Mouse (Mus musculus): Measurements from ENCODE around the gene Hoxb8. TPM values are rescaled to one million over a fixed set of nuclear protein-coding genes. Genes with fewer than 3 reads are reported as not detected.

The Hoxb8 gene
- polyA plus RNA-seq, 1 experiment: not detected

DNA sequence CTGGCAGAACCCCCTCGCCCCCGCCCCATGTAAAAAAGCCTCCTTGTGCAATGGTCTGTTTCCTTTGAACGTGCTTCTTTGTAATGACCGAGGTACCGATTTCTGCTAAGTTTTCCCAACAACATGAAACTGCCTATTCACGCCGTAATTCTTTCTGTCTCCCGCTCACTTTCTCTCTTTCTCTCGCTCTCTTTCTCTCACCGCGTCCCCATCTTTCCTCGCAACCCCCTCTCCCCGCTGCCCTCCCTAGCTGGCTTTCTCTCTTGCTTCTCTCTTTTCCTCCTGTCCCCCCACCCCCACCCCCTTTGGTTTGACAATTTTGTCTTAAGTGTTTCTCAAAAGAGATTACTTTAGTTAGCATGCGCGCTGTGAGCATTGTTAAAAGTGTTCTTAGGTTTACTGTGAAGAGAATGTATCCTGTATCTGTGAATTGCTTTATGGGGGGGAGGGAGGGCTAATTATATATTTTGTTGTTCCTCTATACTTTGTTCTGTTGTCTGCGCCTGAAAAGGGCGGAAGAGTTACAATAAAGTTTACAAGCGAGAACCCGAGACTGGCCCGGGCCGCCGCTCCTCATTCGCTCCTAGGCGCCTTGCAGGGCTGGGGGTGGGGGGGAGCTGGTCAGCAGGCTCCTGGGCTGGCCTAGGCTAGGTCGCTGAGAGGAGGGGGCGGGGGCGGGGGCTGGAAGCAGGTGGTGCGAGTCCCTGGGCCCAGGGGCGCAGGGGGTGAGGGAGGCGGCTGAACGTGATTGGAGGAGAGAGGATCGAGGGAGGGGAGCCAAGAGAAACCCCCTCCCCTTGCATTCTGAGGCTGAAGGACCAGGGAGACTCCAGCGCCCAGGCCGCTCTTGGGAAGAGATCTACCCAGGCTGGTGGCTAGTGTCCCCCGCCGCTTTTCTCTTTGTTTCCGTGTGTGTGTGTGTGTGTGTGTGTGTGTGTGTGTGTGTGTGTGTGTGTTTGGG is 3.3 kb downstream of the Hoxb8 start:
- H3K4me1 ChIP-seq (ENCODE audit: control insufficient read depth, insufficient read depth, low read length): peaks cover 5% of the 10 kb centered on the region; the same call in 1 of the 2 replicates
- TF ChIP-seq POLR2A (IDR thresholded peaks at IDR 0.05; ENCODE audit: borderline replicate concordance, low read depth, low read length) (no peak), CTCF (IDR thresholded peaks at IDR 0.05; ENCODE audit: low read depth, low read length) (no peak)
- H3K4me3 ChIP-seq (ENCODE audit: insufficient read depth, low read length): peak overlapping the region; percentile 30
- no peak overlapping the region for H3K27ac ChIP-seq (ENCODE audit: insufficient read depth, low read depth, low read length)

DNA sequence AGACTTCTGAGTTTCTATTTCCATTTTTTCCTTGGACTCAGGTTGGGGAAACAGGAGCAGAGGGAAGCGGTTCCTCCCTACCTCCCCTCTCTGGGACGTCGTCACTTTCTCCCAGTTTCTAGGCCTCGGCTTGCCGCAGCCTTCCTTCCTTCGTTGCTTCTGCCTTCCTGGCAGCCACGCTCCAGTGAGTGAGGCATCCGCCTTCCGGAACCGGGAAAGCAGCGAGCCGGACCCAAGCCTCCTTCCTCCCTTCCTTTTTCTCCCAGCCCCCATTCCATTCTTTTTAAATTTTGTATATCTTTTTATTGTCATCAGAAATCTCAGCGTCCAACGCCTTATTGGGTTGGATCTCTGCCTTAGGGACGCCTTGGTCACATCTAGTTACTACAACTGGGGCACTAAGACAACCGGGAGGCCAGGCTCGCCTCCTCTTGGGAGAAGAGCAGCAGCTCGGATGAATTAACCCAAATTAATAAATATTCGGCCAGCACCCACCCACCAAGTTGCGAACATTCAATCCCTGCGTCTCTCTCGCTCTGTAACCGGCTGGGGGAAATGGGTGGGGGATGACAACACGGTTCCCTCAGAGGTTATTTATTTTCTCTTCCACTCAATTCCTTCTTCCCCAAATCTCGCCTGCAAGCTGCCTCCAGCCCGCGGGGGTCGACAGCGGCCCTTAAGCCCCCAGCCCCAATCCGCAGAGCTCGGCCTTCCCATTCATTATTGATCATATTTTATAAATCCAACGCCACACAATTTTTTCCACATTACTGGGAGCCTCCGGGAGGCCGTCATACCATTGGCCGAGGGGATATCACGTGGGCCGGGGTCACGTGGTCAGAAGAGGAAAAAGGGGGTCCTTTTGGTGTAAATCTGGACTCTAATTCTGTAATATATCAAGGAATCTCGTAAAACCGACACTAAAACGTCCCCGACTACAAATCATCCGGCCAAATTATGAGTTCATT is 4.3 kb downstream of the Hoxb8 start, which contains the start of gene Hoxb7:
Gene Hoxb7 (plus strand): TSS at position 853 of the 968 bp plus-strand sequence.
- H3K4me1 ChIP-seq (ENCODE audit: control insufficient read depth, insufficient read depth, low read length): peaks cover 5% of the 10 kb centered on the region; the same call in 1 of the 2 replicates
- peak within 1 kb of the TSS; percentile 52 for H3K4me3 ChIP-seq (ENCODE audit: insufficient read depth, low read length)

DNA sequence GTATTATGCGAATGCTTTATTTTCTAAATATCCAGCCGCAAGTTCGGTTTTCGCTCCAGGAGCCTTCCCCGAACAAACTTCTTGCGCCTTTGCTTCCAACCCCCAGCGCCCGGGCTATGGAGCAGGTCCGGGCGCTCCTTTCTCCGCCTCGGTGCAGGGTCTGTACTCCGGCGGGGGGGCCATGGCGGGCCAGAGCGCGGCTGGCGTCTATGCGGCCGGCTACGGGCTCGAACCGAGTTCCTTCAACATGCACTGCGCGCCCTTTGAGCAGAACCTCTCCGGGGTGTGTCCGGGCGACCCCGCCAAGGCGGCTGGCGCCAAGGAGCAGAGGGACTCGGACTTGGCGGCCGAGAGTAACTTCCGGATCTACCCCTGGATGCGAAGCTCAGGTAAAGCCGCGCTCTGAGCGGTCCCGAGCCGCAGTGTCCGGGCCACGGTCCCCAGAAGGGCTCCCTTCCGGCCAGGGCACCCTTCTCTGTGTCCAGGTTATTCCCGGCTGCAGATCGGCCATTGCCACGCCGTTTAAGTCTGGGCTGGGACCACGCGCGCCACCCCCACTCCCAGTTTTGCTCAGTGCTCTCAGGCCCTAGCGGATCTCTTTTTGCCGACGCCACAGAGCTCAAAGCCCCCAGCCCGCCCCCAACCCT is 5.2 kb downstream of the Hoxb8 start:
- Histone ChIP-seq H3K4me1 (ENCODE audit: control insufficient read depth, insufficient read depth, low read length) (peaks cover 5% of the 10 kb centered on the region; the same call in 1 of the 2 replicates), H3K4me3 (ENCODE audit: insufficient read depth, low read length) (peak overlapping the region; percentile 52), H3K27ac (ENCODE audit: insufficient read depth, low read depth, low read length) (no peak overlapping the region)
- TF ChIP-seq POLR2A (IDR thresholded peaks at IDR 0.05; ENCODE audit: borderline replicate concordance, low read depth, low read length) (no peak), CTCF (IDR thresholded peaks at IDR 0.05; ENCODE audit: low read depth, low read length) (no peak)

More for the DNA sequence above, 4.3 kb downstream of the Hoxb8 start, which contains the start of gene Hoxb7:
- no peak within 1 kb of the TSS for H3K27ac ChIP-seq (ENCODE audit: insufficient read depth, low read depth, low read length)
- TF ChIP-seq POLR2A (IDR thresholded peaks at IDR 0.05; ENCODE audit: borderline replicate concordance, low read depth, low read length): no peak
- TF ChIP-seq CTCF (IDR thresholded peaks at IDR 0.05; ENCODE audit: low read depth, low read length): no peak

- H3K4me3 ChIP-seq (ENCODE audit: insufficient read depth, low read length): no peak overlapping the region
- TF ChIP-seq POLR2A (IDR thresholded peaks at IDR 0.05; ENCODE audit: borderline replicate concordance, low read depth, low read length): no peak
- TF ChIP-seq CTCF (IDR thresholded peaks at IDR 0.05; ENCODE audit: low read depth, low read length): no peak
- no peak overlapping the region for H3K27ac ChIP-seq (ENCODE audit: insufficient read depth, low read depth, low read length)
- H3K4me1 ChIP-seq (ENCODE audit: control insufficient read depth, insufficient read depth, low read length): peaks cover 5% of the 10 kb centered on the region; the same call in 1 of the 2 replicates
Observed at GRCm38 (mm10) chr11:96287411-96287810, 5.7 kb downstream of the Hoxb8 start.

- TF ChIP-seq POLR2A (IDR thresholded peaks at IDR 0.05; ENCODE audit: borderline replicate concordance, low read depth, low read length) (no peak), CTCF (IDR thresholded peaks at IDR 0.05; ENCODE audit: low read depth, low read length) (no peak)
- H3K4me3 ChIP-seq (ENCODE audit: insufficient read depth, low read length): no peak overlapping the region
- H3K4me1 ChIP-seq (ENCODE audit: control insufficient read depth, insufficient read depth, low read length): peaks cover 5% of the 10 kb centered on the region; the same call in 1 of the 2 replicates
- H3K27ac ChIP-seq (ENCODE audit: insufficient read depth, low read depth, low read length): no peak overlapping the region
Observed at GRCm38 (mm10) chr11:96288455-96289221, 6.9 kb downstream of the Hoxb8 start.

- H3K4me1 ChIP-seq (ENCODE audit: control insufficient read depth, insufficient read depth, low read length): peaks cover 5% of the 10 kb centered on the region; the same call in 1 of the 2 replicates
- no peak overlapping the region for H3K4me3 ChIP-seq (ENCODE audit: insufficient read depth, low read length)
- no peak overlapping the region for H3K27ac ChIP-seq (ENCODE audit: insufficient read depth, low read depth, low read length)
- no peak for TF ChIP-seq CTCF (IDR thresholded peaks at IDR 0.05; ENCODE audit: low read depth, low read length)
- TF ChIP-seq POLR2A (IDR thresholded peaks at IDR 0.05; ENCODE audit: borderline replicate concordance, low read depth, low read length): no peak
Observed at GRCm38 (mm10) chr11:96289293-96289692, 7.6 kb downstream of the Hoxb8 start.

GRCm38 (mm10) chr11:96289837-96290236 is 8.1 kb downstream of the Hoxb8 start:
- TF ChIP-seq POLR2A (IDR thresholded peaks at IDR 0.05; ENCODE audit: borderline replicate concordance, low read depth, low read length): no peak
- TF ChIP-seq CTCF (IDR thresholded peaks at IDR 0.05; ENCODE audit: low read depth, low read length): no peak
- peaks cover 2% of the 10 kb centered on the region; the same call in 1 of the 2 replicates for H3K4me1 ChIP-seq (ENCODE audit: control insufficient read depth, insufficient read depth, low read length)
- no peak overlapping the region for H3K4me3 ChIP-seq (ENCODE audit: insufficient read depth, low read length)
- no peak overlapping the region for H3K27ac ChIP-seq (ENCODE audit: insufficient read depth, low read depth, low read length)

DNA sequence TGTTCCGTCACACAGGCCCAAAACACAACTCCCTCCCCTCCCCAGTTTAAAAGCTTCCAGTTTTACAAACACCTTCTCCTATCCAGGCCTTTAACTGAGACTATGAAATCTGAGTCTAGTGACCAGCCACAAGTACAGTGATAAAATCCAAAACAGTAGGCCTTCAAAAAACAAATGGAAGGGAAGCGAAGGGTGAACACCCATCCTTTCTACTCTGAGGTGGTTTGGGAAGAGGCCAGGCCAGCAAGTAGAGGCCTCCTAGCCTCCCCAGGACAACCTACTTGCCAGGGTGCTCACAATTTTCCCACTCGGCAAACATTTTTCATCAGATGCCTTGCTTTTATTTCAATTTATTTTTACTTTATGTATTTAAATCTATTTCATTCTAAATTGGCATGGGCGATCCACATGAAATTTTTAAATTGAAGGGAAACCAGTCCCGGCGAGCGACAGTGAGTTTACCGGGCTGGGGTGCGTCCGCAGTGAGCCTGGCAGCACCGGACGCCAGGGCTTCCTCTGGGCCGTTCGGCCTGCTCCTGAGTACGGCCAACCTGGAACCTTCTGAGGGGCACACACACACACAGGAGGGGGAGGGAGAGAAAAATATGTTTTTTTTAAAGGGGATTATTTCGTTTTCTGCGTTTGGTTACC is 9.1 kb downstream of the Hoxb8 start:
- Histone ChIP-seq H3K4me1 (ENCODE audit: control insufficient read depth, insufficient read depth, low read length) (peaks cover 2% of the 10 kb centered on the region; the same call in 1 of the 2 replicates), H3K4me3 (ENCODE audit: insufficient read depth, low read length) (no peak overlapping the region), H3K27ac (ENCODE audit: insufficient read depth, low read depth, low read length) (no peak overlapping the region)
- TF ChIP-seq POLR2A (IDR thresholded peaks at IDR 0.05; ENCODE audit: borderline replicate concordance, low read depth, low read length) (no peak), CTCF (IDR thresholded peaks at IDR 0.05; ENCODE audit: low read depth, low read length) (no peak)
